Comparison of ENCODE assay signal across 7 mouse cellular contexts in genomic region chr6:113011886-113012285, GRCm38 (mm10). TPM values are rescaled to one million over a fixed set of nuclear protein-coding genes. Genes with fewer than 3 reads are reported as not detected.
A peak's percentile ranks its signal among the peaks of the same experiment; 100 is the strongest.
DNase-seq lines count a peak whose midpoint lies in the region; ATAC-seq and TF ChIP-seq lines count a peak whose summit lies in the region.

No protein-coding gene starts in this region.

- H3K36me3 ChIP-seq in liver, adult 2 months (ENCODE audit: control insufficient read depth, insufficient read depth, low read length) = no peaks in the 10 kb centered on the region
- no peaks in the 10 kb centered on the region for H3K36me3 ChIP-seq in liver, embryonic 11.5 days (ENCODE audit: control insufficient read depth, insufficient read depth, low read length)
- H3K36me3 ChIP-seq in forebrain, embryonic 12.5 days (replicated peaks) = no peaks in the 10 kb centered on the region
- no peaks in the 10 kb centered on the region for H3K36me3 ChIP-seq in limb, embryonic 13.5 days

- H3K27me3 ChIP-seq in liver, adult 2 months (ENCODE audit: control insufficient read depth, insufficient read depth, low read length) = no peaks in the 10 kb centered on the region
- no peaks in the 10 kb centered on the region for H3K27me3 ChIP-seq in liver, embryonic 11.5 days (replicated peaks; ENCODE audit: control insufficient read depth, insufficient read depth, low read length)
- no peaks in the 10 kb centered on the region for H3K27me3 ChIP-seq in forebrain, embryonic 12.5 days
- no peaks in the 10 kb centered on the region for H3K27me3 ChIP-seq in limb, embryonic 13.5 days

- H3K9ac ChIP-seq in liver, adult 2 months (ENCODE audit: low read depth, low read length) = no peak overlapping the region
- no peak overlapping the region for H3K9ac ChIP-seq in liver, embryonic 11.5 days (ENCODE audit: low read depth, low read length)
- H3K9ac ChIP-seq in forebrain, embryonic 12.5 days = no peak overlapping the region
- no peak overlapping the region for H3K9ac ChIP-seq in limb, embryonic 13.5 days

- TF ChIP-seq CTCF in liver, adult 2 months (IDR thresholded peaks at IDR 0.05; ENCODE audit: low read depth, low read length) = no peak

- no peak for ATAC-seq in liver, embryonic 11.5 days (replicated peaks; ENCODE audit: low FRiP score)
- no peak for ATAC-seq in forebrain, embryonic 12.5 days (ENCODE audit: low FRiP score)
- ATAC-seq in limb, embryonic 13.5 days (ENCODE audit: low FRiP score, low read depth) = no peak

- peaks cover 7% of the 10 kb centered on the region for H3K4me1 ChIP-seq in liver, adult 2 months (ENCODE audit: control insufficient read depth, insufficient read depth, low read length)
- H3K4me1 ChIP-seq in liver, embryonic 11.5 days (replicated peaks; ENCODE audit: control insufficient read depth, insufficient read depth, low read length) = no peaks in the 10 kb centered on the region
- peaks cover 37% of the 10 kb centered on the region for H3K4me1 ChIP-seq in forebrain, embryonic 12.5 days
- H3K4me1 ChIP-seq in limb, embryonic 13.5 days = peaks cover 21% of the 10 kb centered on the region

- 0 out of 2 replicates have a peak, but pooled peaks cover 2% of the 10 kb centered on the region for H3K9me3 ChIP-seq in liver, embryonic 11.5 days (ENCODE audit: control insufficient read depth, low read length)
- H3K9me3 ChIP-seq in forebrain, embryonic 12.5 days = no peaks in the 10 kb centered on the region
- H3K9me3 ChIP-seq in limb, embryonic 13.5 days = no peaks in the 10 kb centered on the region

- 44% methylated on average over 2 of the region's 2 CpGs for WGBS in liver, adult 2 months
- 79% methylated on average over 2 of the region's 2 CpGs for WGBS in liver, embryonic 11.5 days
- 28% methylated on average over 2 of the region's 2 CpGs for WGBS in forebrain, embryonic 12.5 days
- WGBS in limb, embryonic 13.5 days = 82% methylated on average over 2 of the region's 2 CpGs

- H3K4me3 ChIP-seq in liver, adult 2 months (ENCODE audit: insufficient read depth, low read depth, low read length) = no peak overlapping the region
- H3K4me3 ChIP-seq in liver, embryonic 11.5 days (ENCODE audit: low read depth, low read length) = no peak overlapping the region
- H3K4me3 ChIP-seq in forebrain, embryonic 12.5 days (replicated peaks) = no peak overlapping the region
- no peak overlapping the region for H3K4me3 ChIP-seq in limb, embryonic 13.5 days

- TF ChIP-seq POLR2A in liver, adult 2 months (IDR thresholded peaks at IDR 0.05; ENCODE audit: extremely low read depth, insufficient read depth, low read length) = no peak

- DNase-seq in liver, adult 2 months (ENCODE audit: extremely low read depth, low read depth, low spot score) = peak; percentile 57
- DNase-seq in liver, embryonic 11.5 days (ENCODE audit: low spot score) = no peak
- DNase-seq in retina, embryonic 14.5 days (ENCODE audit: low spot score) = peak; percentile 55
- no peak for DNase-seq in spleen, postnatal 4 days (ENCODE audit: low spot score in 2 of 2)
- no peak for DNase-seq in testis, postnatal 14 days (ENCODE audit: low spot score)

- H3K27ac ChIP-seq in liver, adult 2 months (replicated peaks; ENCODE audit: insufficient read depth, low read depth, low read length) = no peak overlapping the region
- H3K27ac ChIP-seq in liver, embryonic 11.5 days (ENCODE audit: low read depth, low read length) = no peak overlapping the region
- peak overlapping the region; percentile 93 for H3K27ac ChIP-seq in forebrain, embryonic 12.5 days
- H3K27ac ChIP-seq in limb, embryonic 13.5 days = peak overlapping the region; percentile 75

- no peak overlapping the region for H3K4me2 ChIP-seq in liver, embryonic 11.5 days
- peak overlapping the region; percentile 13; the same call in 1 of the 2 replicates for H3K4me2 ChIP-seq in forebrain, embryonic 12.5 days
- H3K4me2 ChIP-seq in limb, embryonic 13.5 days (replicated peaks) = no peak overlapping the region

- H3K79me2 ChIP-seq in liver, adult 2 months (ENCODE audit: control insufficient read depth, insufficient read depth, low read length) = no peaks in the 10 kb centered on the region

RNA-seq across cellular contexts. Expression of gene Thumpd3, which starts 34.1 kb away (rescaled TPM):
- 20.1 and 21.8 TPM in 2 replicates for total RNA-seq in liver, adult 2 months (2014; rRNA removed)
- 5.3 and 6.3 TPM in 2 replicates for polyA plus RNA-seq in liver, adult 2 months (2012; rRNA removed)
- 70.5 and 72.5 TPM in 2 replicates for polyA plus RNA-seq in liver, embryonic 11.5 days (2014; fragmentation: Nextera tagmentation; extraction: Ambion mirVana)
- polyA plus RNA-seq in forebrain, embryonic 12.5 days (2016; fragmentation: Nextera tagmentation; extraction: Ambion mirVana) = 66.5 and 68.4 TPM in 2 replicates
- 42.3 and 44.1 TPM in 2 replicates for polyA plus RNA-seq in limb, embryonic 13.5 days (2015; fragmentation: Nextera tagmentation; extraction: Ambion mirVana)

Comparison
In these comparisons a context has a peak if more than half of its experiments do, and no peak if none do; other contexts are left out.
1. DNase-seq: peak in liver, adult 2 months (single experiment) and retina, embryonic 14.5 days (single experiment); none in liver, embryonic 11.5 days (single experiment), spleen, postnatal 4 days (0 of 2) and testis, postnatal 14 days (single experiment).
2. H3K27ac ChIP-seq: peak in forebrain, embryonic 12.5 days (single experiment) and limb, embryonic 13.5 days (single experiment); none in liver, adult 2 months (single experiment) and liver, embryonic 11.5 days (single experiment).